Mouse (Mus musculus) R1 (cell line): ENCODE results near the gene Serpina6.
"Not testable (repeated sequence)": the region's sequence is repeated elsewhere in the genome, so short reads cannot be mapped to it uniquely, and the experiment has no call there.

Experiments used
- DNase-seq: peaks from one replicate; pipeline ENCODE4 v3.0.0-alpha.2; 2018; ENCODE audit warnings: low read depth, low spot score

Serpina6 gene

GRCm38 (mm10) chr12:103656848-103657626, at the start of gene Serpina6:
Serpina6 (minus strand) TSS chr12:103657212.
- DNase-seq, result no peak

GRCm38 (mm10) chr12:103706113-103706512, 49.1 kb upstream of the Serpina6 start:
- no peak for DNase-seq

GRCm38 (mm10) chr12:103705547-103705946, 48.5 kb upstream of the Serpina6 start:
- no peak for DNase-seq

- DNase-seq, result no peak
Measured at GRCm38 (mm10) chr12:103700144-103700750, 43.2 kb upstream of the Serpina6 start.

- DNase-seq, result no peak
Measured at GRCm38 (mm10) chr12:103695429-103695828, 38.4 kb upstream of the Serpina6 start, which contains the start of gene Serpina1f. Serpina1f (minus strand) TSS chr12:103695529.

GRCm38 (mm10) chr12:103688221-103688814, 31.3 kb upstream of the Serpina6 start:
- DNase-seq, result no peak

GRCm38 (mm10) chr12:103687021-103687420, 30.0 kb upstream of the Serpina6 start:
- no peak for DNase-seq

- no peak for DNase-seq
Measured at GRCm38 (mm10) chr12:103686050-103686449, 29.0 kb upstream of the Serpina6 start.

- no peak for DNase-seq
Measured at GRCm38 (mm10) chr12:103685386-103685785, 28.4 kb upstream of the Serpina6 start.

GRCm38 (mm10) chr12:103683775-103684174, 26.8 kb upstream of the Serpina6 start:
- DNase-seq, result no peak

- no peak for DNase-seq
Measured at GRCm38 (mm10) chr12:103681739-103682138, 24.7 kb upstream of the Serpina6 start.

GRCm38 (mm10) chr12:103681169-103681568, 24.2 kb upstream of the Serpina6 start:
- DNase-seq, result no peak

GRCm38 (mm10) chr12:103679853-103680252, 22.8 kb upstream of the Serpina6 start:
- DNase-seq, result not testable (repeated sequence)

GRCm38 (mm10) chr12:103676039-103676438, 19.0 kb upstream of the Serpina6 start, which contains the start of gene Serpina16:
Serpina16 (minus strand) TSS chr12:103676139.
- no peak for DNase-seq

GRCm38 (mm10) chr12:103673179-103673578, 16.2 kb upstream of the Serpina6 start:
- DNase-seq, result no peak

- DNase-seq, result no peak
Measured at GRCm38 (mm10) chr12:103671483-103671882, 14.5 kb upstream of the Serpina6 start.

GRCm38 (mm10) chr12:103670964-103671363, 14.0 kb upstream of the Serpina6 start:
- no peak for DNase-seq

GRCm38 (mm10) chr12:103670344-103670743, 13.3 kb upstream of the Serpina6 start:
- DNase-seq, result no peak

GRCm38 (mm10) chr12:103665286-103665685, 8.3 kb upstream of the Serpina6 start:
- DNase-seq, result no peak

- not testable (repeated sequence) for DNase-seq
Measured at GRCm38 (mm10) chr12:103662053-103662452, 5.0 kb upstream of the Serpina6 start.

GRCm38 (mm10) chr12:103660076-103660475, 3.1 kb upstream of the Serpina6 start:
- DNase-seq, result no peak

- DNase-seq, result no peak
Measured at GRCm38 (mm10) chr12:103659171-103659570, 2.2 kb upstream of the Serpina6 start.
